Mouse (Mus musculus): ENCODE measurements around the gene Wdr20.

DNA sequence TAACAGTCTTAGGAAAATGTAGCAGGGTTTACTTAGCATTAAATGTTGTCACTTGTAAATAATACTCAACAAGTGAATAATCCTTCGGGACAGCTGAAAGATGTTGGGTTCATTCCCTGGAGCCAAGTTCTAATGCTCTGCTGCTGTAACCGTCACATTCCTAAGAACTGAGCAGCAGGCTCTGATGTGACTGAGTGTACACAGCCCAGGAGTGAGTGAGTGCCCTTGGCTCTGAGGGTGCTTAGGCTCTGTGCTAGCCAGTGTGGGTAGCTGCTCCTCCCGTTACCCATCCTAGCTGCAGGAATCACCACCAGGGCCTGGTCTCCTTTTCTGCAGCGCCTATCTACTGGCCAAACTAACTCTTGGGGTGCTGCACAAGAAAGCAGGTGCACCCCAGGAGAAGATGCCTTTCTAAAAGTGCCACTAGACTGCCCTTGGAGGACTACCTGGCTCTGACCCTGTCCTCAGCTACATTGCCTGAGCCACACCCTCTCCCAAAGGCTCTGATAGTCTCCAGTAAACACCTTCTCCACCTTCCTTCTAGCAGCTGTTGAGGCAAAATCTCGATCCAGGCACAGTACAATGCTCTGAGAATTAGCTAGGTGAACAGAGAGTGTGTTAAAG lies 65.0 kb downstream of the Wdr20 start:
- TF ChIP-seq POLR2A (IDR thresholded peaks at IDR 0.05; ENCODE audit: control insufficient read depth, low read depth, low read length): no peak
- TF ChIP-seq CTCF (IDR thresholded peaks at IDR 0.05; ENCODE audit: control insufficient read depth, insufficient read depth, insufficient replicate concordance, low read depth, low read length): no peak

Data from testis, adult 2 months (tissue).